Mouse (Mus musculus): ENCODE results near the gene Zfp367.

GRCm38 (mm10) chr13:64120760-64121159 lies 32.2 kb downstream of the Zfp367 start:
- TF ChIP-seq CTCF (IDR thresholded peaks at IDR 0.05; ENCODE audit: low read depth) (no peak), EP300 (IDR thresholded peaks at IDR 0.05; ENCODE audit: low read depth) (no peak)

All from liver, postnatal 0 days (tissue).